Comparison of ENCODE assay signal across 22 mouse cellular contexts in genomic region chr4:106599415-106599814, GRCm38 (mm10). TPM values are rescaled to one million over a fixed set of nuclear protein-coding genes. Genes with fewer than 3 reads are reported as not detected.
A peak's percentile ranks its signal among the peaks of the same experiment; 100 is the strongest.
DNase-seq lines count a peak whose midpoint lies in the region; TF ChIP-seq lines count a peak whose summit lies in the region.
"Had no signal": no experiment of that assay in that cellular context is flagged by ENCODE, and none has a peak within 500 bp of the region (broad histone marks: within the 10 kb centered on the region; RNA-seq: fewer than 3 reads in every experiment).

No protein-coding gene starts in this region.

- no peak overlapping the region for H3K27ac ChIP-seq in layer of hippocampus, adult 2 months
- H3K27ac ChIP-seq: embryonic facial prominence, embryonic 15.5 days; hindbrain, embryonic 13.5 days; liver, embryonic 13.5 days; neural tube, embryonic 12.5 days had no signal

- no peak for DNase-seq in layer of hippocampus, adult 2 months (ENCODE audit: low spot score in 2 of 2)
- DNase-seq in layer of hippocampus, adult 9-11 months: no peak
- DNase-seq in thymus, postnatal 4 days: peak; percentile 39
- DNase-seq in thymus, postnatal 25 days: no peak
- peak; percentile 67 for DNase-seq in R1 (ENCODE audit: low read depth, low spot score)
- no peak for DNase-seq in gastrocnemius, adult 18-20 months (ENCODE audit: low spot score)
- no peak for DNase-seq in cerebellum, adult 18-20 months
- DNase-seq: cerebellum, postnatal 10 days; embryo, embryonic 11 days; gastrocnemius, postnatal 36 days; heart, postnatal 14 days; kidney, adult 8-10 months; kidney, postnatal 4 days; liver, embryonic 13.5 days; lung, postnatal 10 days; right cerebral cortex, postnatal 14 days had no signal

- peak; percentile 30; the same call in 1 of the 2 replicates for TF ChIP-seq CTCF in layer of hippocampus, adult 2 months (conservative IDR thresholded peaks at IDR 0.05)

- H3K4me3 ChIP-seq in layer of hippocampus, adult 2 months: no peak overlapping the region
- H3K4me3 ChIP-seq: embryonic facial prominence, embryonic 15.5 days; hindbrain, embryonic 13.5 days; liver, embryonic 13.5 days; neural tube, embryonic 12.5 days had no signal

RNA-seq across cellular contexts. Expression of gene Lexm, which starts 17.6 kb away (rescaled TPM):
- under 1 TPM in 1 of 2 experiments, not detected in 1; 0.71 TPM for total RNA-seq in layer of hippocampus, adult 2 months (2021)
- not detected for total RNA-seq in gastrocnemius, adult 18-20 months (2021)
- total RNA-seq: gastrocnemius, postnatal 36 days; heart, postnatal 14 days; layer of hippocampus, postnatal 25 days; left cerebral cortex, postnatal 25 days; monocyte, adult 5-6 weeks had no signal

RNA-seq across cellular contexts. Expression of gene Ttc22, which starts 22.8 kb away (rescaled TPM):
- under 1 TPM; 0.59 to 0.74 TPM for total RNA-seq in layer of hippocampus, adult 2 months (2021)
- total RNA-seq in gastrocnemius, adult 18-20 months (2021): under 1 TPM in 1 of 2 experiments, not detected in 1; 0.09 TPM
- total RNA-seq: gastrocnemius, postnatal 36 days; monocyte, adult 5-6 weeks had no signal

RNA-seq across cellular contexts. Expression of gene Dhcr24, which starts 38.6 kb away (rescaled TPM):
- 10 to 100 TPM; 58.9 to 59.7 TPM for total RNA-seq in layer of hippocampus, adult 2 months (2021)
- total RNA-seq in gastrocnemius, adult 18-20 months (2021): 1 to 10 TPM; 3.3 to 3.4 TPM

RNA-seq across cellular contexts. Expression of gene Pars2, which starts 51.5 kb away (rescaled TPM):
- total RNA-seq in layer of hippocampus, adult 2 months (2021): 1 to 10 TPM; 6.1 to 8.5 TPM
- total RNA-seq in gastrocnemius, adult 18-20 months (2021): 1 to 10 TPM; 2.4 to 3.4 TPM

Comparison
In these comparisons a context has a peak if more than half of its experiments do, and no peak if none do; other contexts are left out.
1. DNase-seq: peak in thymus, postnatal 4 days (single experiment) and R1 (single experiment); none in layer of hippocampus, adult 2 months (0 of 2), layer of hippocampus, adult 9-11 months (single experiment), thymus, postnatal 25 days (single experiment), gastrocnemius, adult 18-20 months (single experiment) and cerebellum, adult 18-20 months (0 of 2).
2. RNA of gene Dhcr24, which starts 38.6 kb away (total RNA-seq): 58.9 to 59.7 TPM in layer of hippocampus, adult 2 months; 3.3 to 3.4 TPM in gastrocnemius, adult 18-20 months; every median in the first group is over 10 times any median in the second.